Mouse (Mus musculus) heart, postnatal 36 days (tissue): ENCODE measurements at regions not wholly inside any gene's neighbourhood (a gene's known extent, or its start where the extent isn't known, plus 50 kb on each side); places are given as distances from the start of the nearest gene placed in this dataset.

Experiments used
- microRNA-seq, 2 experiments: library from miRNA; unstranded; fragments of <30 nt; microRNA quantifications; one replicate each; pipeline ENCODE4 v1.2.0; 2021; ENCODE audit warnings: borderline number of aligned reads in 2 of 2

Small RNAs in the stretch of these regions (microRNA-seq; reads per million reads assigned to microRNA genes)
- gene Gm23881: 0 reads per million in 2 experiments
